Mouse (Mus musculus) lung, adult 18-20 months (tissue): ENCODE results near the gene Nos2.
A peak's percentile ranks its signal among the peaks of the same experiment; 100 is the strongest.
"Not testable (repeated sequence)": the region's sequence is repeated elsewhere in the genome, so short reads cannot be mapped to it uniquely, and the experiment has no call there.

Source experiments
- DNase-seq, 2 experiments: peaks; one replicate each; pipeline ENCODE4 v3.0.0; 2022; ENCODE audit warnings: mixed read lengths in 2 of 2

Nos2 gene

DNA sequence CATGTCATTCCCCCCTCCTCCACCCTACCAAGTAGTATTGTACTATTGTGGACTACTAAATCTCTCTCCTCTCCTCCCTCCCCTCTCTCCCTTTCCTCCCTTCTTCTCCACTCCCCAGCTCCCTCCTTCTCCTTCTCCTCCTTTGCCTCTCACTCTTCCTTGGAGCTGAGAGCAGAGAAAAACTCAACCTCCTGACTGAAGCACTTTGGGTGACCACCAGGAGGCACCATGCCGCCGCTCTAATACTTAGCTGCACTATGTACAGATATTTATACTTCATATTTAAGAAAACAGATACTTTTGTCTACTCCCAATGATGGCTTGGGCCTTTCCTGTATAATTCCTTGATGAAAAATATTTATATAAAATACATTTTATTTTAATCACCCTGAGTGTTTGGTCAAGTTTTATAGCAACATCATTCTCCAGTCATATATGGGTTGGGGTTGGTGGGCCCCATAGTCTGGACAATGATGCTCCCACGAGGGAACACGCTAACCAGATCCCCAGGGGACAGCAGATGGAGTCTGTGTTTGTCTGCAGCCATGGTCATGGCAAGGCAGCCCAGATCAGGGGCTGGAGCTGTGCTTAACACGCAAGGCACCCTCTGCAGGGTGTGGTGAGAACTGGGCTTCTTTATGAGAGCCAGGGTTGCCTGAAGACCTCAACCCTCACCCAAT is 39.4 kb downstream of the Nos2 start:
- DNase-seq: no peak

DNA sequence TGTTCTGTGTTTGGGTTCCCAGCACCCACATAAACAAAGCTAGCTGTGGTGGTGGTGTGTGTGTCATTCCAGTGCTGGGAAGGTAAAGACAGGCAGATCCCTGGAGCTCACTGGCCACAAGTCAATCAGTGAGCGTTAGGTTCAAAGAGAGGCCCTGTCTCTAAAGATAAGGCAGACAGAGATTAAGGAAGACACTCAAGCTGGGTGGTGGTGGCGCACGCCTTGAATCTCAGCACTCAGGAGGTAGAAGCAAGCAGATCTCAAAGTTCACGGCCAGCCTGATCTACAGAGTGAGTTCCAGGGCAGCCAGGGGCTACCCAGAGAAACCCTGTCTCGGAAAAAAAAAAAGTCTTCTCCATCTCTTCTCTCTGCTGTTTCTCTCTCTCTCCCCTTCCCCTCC is 40.6 kb downstream of the Nos2 start:
- DNase-seq: no peak

DNA sequence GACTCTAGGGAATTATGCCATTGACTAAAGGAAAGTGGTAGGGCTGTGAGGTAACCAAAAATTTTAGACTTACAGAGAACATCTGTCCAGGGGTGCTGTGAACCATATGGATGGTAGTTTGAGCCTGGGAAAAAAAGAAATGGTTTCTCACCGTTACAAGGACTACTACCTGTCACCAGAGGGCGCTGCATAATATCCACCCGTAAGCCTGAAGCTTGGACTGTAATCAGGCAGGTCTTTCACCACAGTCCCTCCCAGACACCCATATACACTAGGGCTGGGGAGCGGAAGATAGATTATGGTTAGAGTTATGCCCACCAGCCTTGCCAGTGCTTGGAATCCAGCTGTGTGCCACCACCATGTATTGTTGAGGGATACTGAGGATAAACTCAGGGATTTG is 46.8 kb downstream of the Nos2 start:
- peak; percentile 38 to 59 for DNase-seq

DNA sequence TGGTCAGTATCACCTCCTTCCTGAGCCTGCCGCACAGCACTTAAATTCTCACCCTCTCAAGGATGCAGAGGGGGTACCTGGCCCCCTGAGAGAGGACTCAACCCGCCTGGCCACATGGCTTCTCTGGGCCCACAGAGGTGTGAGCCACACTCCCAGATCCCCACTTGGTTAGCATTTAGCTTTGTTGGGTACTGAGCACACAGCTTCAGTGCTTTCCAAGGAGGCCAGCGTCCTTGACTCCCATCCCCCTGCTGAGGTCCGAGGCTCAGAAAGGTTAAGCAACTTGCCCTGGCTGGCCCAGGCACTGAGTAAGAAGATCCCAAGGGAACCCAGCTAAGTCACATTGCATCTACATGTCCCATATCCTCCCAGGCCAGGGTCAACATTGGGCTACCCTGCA is 47.5 kb downstream of the Nos2 start:
- DNase-seq: no peak

DNA sequence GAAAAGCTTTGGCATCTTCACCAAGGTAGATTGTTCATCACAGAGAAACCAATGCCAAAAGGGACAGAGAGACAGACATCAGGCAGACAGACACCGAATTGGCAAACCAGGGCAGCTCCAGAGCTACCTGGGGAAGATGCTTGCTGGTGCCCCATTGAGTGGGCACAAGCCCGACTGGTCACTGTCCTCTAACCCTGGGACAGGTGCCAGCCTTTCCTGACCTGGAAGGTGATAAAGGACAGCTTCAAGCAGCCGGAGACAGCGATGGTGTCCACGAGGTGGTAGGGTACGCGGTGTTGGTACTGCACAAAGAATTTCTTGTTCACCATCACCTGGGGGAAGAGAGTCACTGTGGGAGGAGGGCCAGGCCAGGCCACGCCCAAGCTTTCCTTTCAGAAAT is 50.5 kb downstream of the Nos2 start:
- no peak for DNase-seq

DNA sequence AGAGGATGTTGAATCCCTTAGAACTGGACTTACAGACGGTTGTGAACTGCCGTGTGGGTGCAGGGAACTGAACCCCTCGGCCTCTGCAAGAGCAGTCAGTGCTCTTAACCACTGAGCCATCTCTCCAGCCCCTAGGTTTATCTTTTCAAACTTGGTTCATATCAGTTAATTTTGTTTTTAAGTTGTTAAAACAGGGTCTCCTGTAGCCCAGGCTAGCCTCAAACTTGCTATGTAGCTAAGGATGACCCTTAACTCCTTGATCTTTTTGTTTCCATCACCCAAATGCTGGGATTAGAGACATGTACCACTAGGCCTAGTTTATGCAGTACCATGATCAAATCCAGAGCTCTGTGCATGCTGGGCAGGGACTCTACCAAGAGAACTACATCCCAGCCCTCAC is 51.2 kb downstream of the Nos2 start:
- no peak for DNase-seq

DNA sequence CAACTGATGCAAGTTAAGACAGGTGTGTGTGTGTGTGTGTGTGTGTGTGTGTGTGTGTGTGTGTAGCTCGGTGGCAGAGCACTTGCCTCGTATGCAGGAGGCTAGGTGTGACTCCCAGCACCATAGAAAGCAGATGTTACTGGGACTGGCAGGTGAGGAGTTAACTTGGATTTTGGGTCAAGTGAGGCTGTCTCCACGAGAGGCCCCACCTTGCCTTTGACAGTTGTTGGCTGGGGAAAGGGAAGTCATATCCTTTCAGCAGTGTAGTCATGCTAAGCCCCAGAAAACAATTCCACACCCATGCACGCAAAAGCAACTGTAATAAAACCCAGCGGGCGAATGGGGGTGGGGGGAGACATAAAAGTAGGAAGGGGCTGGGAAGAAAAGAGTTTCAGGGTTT is 51.7 kb downstream of the Nos2 start:
- no peak for DNase-seq

DNA sequence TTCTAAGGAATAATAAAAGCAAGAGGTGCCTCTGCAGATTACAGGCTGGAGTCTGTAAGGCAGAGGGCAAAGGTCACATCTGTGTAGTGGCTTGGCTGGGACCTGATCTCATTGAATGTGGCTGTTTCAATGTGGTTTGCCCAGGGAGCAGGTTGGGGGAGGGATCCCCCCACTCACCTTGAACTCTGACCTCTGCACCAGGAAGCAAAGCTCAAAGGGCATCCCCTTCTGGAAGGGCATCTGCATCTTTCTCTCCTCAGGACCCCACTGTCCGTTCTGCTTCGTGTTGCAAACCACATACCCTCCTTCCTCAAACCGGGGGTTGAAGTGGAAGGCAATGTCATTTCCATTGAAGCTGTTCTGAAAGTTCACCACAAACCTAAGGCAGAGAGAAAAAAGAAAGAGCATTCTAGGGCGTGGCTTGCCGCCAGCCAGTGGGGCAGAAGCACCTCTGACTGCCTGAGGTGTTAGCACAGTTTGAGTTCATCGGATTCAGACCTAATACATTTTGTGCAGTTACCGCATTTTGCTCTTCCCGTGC is 52.3 kb downstream of the Nos2 start:
- no peak for DNase-seq

DNA sequence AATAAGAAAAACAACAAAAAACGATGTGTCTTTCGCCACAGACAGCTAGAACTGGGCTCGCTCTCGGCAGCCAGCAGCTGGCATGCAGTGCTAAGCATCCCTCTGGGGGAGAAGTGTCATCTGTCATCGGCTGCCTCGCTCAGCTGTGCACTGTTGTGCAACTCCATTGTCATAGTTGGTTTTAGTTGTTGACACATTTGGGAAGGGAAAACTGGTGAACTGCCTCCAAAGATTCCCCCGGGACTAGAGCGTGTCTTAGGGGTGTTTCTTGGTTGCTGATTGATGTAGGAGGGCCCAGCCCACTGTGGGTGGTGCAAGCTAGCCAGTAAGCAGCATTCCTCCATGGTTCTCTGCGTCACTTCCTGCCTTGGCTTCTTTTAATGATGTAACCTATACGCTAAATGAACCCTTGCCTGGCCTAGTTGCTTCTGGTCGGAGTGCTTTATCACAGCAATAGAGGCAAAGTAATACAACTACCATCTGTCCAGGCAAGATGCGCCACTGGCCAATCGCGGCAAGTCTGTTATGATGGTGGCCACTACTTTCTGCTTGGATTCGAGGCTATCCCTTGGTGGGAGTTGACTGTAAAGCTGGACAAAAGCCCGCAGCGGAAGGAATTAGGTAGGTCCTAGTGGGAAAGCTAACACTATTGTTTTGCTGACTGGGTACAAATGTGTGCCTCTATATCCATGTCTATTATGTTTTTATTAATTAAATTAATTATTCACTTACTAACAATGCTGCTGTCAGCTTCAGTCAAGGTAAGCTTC is 53.0 kb downstream of the Nos2 start:
- DNase-seq: peak; percentile 48 to 49

DNA sequence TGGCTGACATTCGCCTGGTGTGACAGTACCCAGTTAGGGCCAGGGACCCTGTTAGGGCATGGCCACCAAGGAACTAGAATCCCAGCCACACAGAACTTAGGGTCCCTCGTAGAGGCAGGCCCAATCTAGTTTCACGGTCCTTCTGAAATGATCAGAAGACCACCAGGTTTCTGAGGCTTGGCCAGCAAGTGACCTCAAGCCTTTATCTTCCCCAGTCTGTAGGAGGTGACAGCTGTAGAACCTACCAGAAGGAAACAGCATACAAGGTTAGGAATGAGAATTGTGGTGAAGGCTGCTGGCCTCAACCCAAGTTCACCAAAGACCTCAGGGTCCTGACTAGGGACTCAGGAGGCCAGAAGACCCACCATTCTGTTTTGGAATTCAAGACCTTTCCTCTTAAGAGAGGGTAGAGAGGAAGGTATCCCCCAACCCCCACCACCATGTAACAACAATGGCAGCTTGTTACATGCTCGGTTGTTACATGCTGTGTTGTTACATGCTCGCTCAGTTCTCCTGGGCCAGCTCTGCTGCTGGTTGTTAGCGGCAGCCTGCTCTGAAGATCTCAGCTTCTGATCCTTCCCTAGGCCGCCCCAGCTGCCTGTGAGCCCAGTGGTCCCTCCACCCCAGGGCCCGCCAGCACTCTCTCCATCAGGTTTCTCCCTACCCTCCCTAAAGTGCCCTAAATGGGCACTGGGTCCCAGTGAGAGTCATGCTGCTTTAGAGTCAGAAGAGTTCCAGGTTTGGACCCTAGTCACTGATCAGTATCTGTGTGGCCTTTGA is 56.3 kb downstream of the Nos2 start:
- no peak for DNase-seq

DNA sequence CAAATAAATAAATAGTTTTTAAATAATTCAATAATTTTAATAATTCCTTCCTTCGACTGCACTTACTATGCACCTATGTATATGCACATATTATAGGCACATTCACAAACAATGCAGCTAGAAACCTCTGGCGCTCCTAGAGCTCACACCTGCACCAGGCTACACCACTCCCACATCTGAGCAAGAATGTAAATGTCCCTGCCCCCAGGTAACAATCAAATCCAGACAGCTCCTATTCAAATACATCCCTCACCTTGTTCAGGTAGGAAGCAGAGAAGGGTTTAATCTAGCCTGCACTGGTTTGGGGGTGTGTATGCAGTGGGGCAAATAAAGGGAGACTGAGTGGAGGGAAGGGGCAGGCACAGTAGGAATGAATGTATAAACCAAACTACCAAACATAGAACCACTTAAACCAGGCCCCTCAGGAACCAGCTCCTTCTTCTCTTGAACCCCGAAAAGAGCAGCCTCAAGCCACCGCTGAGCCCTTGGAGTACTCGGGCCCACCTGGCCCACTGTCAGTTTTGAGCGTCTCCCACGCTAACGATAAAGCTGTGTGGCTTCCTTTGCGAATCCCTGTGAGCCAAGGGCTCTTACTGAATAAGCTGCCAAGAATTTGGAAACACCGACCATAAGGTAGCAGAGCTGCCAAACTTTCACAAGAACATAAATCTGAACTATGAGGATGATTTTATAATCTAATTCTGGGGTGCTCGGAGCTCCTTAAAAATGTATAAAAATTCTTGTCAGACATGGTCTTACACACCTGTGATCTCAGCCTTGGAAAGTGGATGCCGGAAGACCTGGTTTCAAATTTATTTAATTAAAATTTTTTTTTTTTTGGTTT is 57.8 kb downstream of the Nos2 start:
- DNase-seq: no peak

DNA sequence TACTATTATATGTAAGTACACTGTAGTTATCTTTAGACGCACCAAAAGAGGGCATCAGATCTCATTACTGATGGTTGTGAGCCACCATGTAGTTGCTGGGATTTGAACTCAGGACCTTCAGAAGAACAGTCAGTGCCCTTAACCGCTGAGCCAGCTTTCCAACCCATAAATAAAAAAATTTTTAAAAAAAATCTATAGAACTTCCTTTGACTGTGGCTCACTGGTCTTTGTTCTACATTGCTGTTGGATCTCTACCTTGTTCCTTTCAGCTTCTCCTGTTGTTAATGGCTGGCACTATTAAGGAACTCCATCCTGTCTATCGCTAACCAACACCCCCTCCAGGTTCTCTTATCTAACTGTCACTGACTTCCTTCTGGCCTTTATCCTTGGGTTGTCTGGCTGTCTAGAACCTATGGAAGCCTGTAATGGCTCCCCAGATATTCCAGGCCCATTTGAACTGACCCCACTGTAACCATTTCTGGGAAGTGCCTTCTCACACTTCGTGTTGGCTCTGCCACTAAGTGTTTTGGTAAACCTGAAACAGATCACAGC is 59.6 kb downstream of the Nos2 start:
- DNase-seq: no peak

DNA sequence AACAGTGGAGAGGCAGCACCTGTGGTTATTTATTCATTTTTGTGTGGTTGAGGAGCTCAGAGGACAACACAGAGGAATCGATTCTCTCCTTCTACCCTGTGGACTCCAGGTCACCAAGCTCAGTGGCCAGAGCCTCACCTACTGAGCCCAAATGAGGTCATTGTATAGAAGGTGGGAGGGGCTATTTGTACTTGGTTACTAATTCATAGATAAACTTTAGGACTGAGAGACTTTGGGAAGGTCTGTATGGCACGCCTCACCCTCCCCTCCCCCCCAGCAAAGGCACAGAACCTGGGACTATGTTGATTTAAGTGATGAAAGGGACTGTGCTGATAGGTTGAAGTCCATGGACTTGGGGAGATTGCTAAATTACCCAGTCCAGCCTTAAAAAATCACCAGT is 61.5 kb downstream of the Nos2 start:
- no peak for DNase-seq

DNA sequence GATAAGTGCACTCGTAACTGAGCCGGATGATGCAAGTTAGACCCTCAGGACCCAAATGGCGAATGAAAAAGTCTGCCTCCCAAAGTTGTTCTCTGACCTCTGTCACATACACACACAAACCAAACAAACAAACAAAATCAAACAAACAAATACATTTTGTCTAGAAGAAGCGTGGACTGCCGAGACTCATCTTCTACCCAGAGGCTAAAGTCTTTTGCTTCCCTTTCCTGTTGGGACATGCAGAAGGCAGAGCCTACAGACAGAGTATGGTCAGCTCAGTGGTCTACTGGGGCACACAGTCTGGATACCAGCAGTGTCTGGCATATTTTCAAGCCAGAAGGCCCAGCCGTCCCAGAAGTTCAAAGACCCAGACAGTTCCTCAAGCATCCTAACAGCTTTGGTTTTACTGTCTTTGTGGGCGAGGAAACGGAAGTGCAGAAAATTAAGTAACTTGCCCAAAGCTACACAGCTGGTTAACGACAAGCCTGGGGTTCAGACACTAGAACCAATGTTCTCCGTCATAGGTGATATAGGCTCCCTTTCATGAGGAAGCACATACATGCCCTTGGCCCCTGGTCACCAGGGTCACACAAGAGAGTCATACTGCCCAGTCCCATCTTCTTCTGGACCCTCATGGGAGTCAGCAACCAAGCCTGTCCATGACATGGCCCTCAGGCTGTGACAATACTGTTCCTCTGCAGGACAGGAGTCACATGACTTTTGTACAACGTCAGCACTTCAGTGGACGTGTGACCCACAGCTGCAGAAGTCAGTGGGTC is 62.1 kb downstream of the Nos2 start:
- peak; percentile 13 to 21 for DNase-seq

DNA sequence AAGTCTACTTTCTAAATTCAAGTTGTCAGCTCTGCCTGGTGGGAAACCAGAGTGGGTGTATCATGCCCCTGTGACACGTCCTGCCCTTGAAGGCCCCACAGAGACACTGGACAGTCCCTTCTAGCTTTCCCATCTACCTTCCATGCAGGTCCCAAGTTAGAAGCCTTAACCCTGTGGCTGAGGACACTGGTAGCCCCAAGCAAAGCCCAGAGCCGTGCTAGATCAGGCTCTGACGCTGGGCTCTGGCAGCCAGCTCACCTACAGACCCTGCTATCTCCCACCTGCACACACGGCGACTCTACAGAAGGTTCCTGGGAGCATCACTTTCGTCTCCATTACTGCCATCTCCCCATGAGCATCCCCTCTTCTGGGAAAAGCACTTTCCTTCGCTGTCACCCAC is 63.0 kb downstream of the Nos2 start:
- no peak for DNase-seq

DNA sequence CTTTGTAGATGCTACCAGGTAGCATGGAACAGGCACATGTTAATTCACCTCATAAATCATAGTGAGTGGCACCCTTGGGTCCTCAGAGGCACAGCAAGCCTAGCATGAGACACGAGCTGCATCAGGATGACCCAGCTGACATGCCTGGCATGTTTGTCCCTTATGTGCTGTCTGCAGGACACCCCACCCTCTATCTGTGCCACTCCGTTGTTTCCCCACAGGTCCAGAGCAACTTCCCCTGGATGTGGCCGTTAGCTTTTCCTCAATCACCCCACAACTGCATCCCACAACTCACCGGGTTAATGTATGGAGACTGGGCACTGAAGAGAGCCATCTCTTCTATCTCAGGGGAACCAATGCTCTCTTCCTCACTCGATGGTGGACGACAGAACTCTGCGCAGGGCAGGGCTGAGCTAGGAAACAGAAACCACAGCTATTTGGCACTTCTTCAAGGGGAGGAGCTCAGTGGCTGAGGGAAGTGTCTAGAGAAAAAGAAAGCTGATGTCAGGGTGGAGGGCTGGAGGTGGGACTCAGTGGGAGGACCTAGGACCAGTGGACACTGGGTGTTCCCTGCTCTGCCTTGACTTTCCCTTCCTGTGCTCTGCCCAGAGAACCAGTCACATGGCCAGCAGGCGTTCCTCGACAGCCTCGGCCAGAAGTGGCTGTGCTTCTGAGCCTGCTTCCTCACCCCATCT is 64.0 kb downstream of the Nos2 start, which contains the start of gene Lgals9:
Gene Lgals9, minus strand, starts transcription at position 464 of the 695 bp plus-strand sequence.
- peak; percentile 90 to 93 for DNase-seq

DNA sequence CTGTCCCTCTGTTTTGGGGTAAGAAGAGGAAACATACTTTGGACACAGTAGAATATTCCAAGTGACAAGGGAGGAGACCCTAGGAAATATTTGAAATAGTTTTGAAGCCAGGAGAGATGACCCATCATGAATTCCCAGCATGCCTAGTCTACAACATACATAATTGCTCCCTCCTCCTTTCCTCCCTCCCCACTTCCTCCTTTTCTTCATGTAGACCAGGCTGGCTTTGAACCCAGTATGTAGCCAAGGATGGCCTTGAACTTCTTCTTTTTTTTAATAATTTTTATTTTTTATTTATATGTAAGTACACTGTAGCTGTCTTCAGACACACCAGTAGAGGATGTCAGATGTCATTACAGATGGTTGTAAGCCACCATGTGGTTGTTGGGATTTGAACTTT is 64.9 kb downstream of the Nos2 start:
- DNase-seq: no peak

DNA sequence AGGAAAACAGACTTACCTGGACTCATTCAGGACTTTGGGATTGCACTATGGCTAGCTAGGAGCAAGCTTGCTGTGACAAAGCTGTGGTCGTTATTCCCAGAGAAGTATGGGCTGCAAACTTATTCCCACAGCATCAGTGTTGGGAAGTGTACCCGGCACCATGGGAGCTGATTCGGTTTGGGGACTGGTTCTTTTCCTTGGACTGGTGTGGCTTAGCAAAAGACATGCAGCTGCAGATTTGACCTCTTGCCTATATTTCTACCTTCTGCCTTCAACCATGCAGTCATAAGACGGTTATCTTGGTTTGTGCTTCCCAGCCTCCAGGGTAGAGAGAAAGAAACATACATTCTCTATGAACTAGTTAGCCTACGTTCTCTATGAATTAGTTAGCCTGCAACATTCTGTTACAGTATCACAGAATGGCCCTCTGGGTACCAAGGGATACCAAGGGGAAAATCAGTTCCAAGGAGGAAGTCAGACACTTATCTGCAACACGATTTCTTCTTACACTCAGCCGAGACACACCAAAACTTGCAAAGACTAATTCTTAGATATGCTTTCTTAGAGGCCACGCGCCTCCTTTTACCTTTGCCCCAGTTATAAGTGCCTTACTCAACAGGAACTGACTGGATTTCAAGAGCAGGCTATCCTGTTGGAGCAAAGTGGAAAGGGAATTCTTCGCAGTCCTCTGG is 65.9 kb downstream of the Nos2 start:
- no peak for DNase-seq

DNA sequence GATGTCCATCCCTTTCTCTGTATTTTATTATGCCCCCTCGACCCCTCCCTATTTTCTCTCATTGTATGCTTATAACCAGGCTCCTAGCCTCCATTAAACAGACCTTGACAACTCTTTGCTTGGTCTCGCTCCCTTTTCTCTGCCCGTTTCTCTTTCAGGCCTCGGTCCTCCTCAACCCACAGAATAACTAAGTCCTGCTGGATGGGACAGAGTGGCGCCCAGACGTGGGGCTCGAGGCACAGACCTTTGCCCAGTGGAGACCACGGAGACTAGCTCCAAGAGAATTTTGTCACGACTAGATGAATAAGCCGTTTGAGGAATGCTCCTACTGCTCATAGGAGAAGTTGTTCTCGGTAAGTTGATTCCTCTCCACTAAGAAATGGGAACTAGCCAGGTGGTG is 68.6 kb downstream of the Nos2 start:
- DNase-seq: not testable (repeated sequence)

DNA sequence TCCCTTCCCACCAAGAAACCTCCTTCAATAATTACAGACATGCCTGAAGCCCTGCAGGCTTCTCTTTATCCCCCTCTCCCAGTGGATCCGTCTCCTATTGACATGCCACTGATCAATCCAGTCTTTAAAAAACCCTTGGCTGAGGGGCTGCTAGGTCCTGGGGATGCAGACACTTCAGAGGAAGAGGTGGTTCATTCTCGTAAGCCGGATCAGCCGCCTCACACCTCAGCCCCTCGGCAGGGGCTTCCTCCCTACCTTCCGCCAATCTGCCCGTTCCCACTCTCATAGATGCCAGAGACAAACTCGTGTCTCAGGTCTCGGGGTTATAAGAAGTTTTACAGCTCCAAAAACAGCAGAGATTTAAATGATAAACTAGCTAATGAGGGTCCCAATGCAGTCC is 69.5 kb downstream of the Nos2 start:
- DNase-seq: no peak
